Mouse (Mus musculus) stomach, embryonic 14.5 days (tissue): ENCODE data around the gene Garnl3. TPM values are rescaled to one million over a fixed set of nuclear protein-coding genes. Genes with fewer than 3 reads are reported as not detected.
"Not testable (repeated sequence)": the region's sequence is repeated elsewhere in the genome, so short reads cannot be mapped to it uniquely, and the experiment has no call there.

Experiments
- ATAC-seq: fragments of 200-750 bp; cut with Nextera tagmentation; 2 replicates; pipeline ENCODE4 v1.8.0; 2017; ENCODE audit warnings: low read depth, moderate TSS enrichment; ENCODE audit not compliant: insufficient number of reproducible peaks, insufficient read depth, low FRiP score
- H3K27ac ChIP-seq: fragments of 300-500 bp; sonication (generic); 2 replicates; pipeline ENCODE4 v1.5.1; 2014; ENCODE audit warnings: mild to moderate bottlenecking, low read length, moderate library complexity, mixed read lengths
- H3K27me3 ChIP-seq: fragments of 300-500 bp; sonication (generic); 2 replicates; pipeline ENCODE4 v1.6.1; 2014; ENCODE audit warnings: low read length, control low read depth, mixed read lengths; ENCODE audit not compliant: control insufficient read depth, insufficient read depth
- H3K36me3 ChIP-seq: fragments of 300-500 bp; sonication (generic); 2 replicates; pipeline ENCODE4 v1.6.1; 2014; ENCODE audit warnings: mild to moderate bottlenecking, control low read depth, low read length, moderate library complexity, mixed read lengths; ENCODE audit not compliant: control insufficient read depth, insufficient read depth
- H3K4me1 ChIP-seq: fragments of 300-500 bp; sonication (generic); 2 replicates; pipeline ENCODE4 v1.6.1; 2014; ENCODE audit warnings: low read length, control low read depth, mixed read lengths; ENCODE audit not compliant: control insufficient read depth, insufficient read depth
- H3K4me2 ChIP-seq: fragments of 300-500 bp; sonication (generic); replicated peaks from 2 replicates; pipeline ENCODE4 v1.6.1; 2014; ENCODE audit warnings: low read depth, low read length, control low read depth
- H3K4me3 ChIP-seq: fragments of 300-500 bp; sonication (generic); 2 replicates; pipeline ENCODE4 v1.5.1; 2014; ENCODE audit warnings: low read depth, low read length, control low read depth
- H3K9ac ChIP-seq: fragments of 300-500 bp; sonication (generic); replicated peaks from 2 replicates; pipeline ENCODE4 v1.6.1; 2014; ENCODE audit warnings: low read depth, mild to moderate bottlenecking, control low read depth, low read length, moderate library complexity, mixed read lengths
- H3K9me3 ChIP-seq: fragments of 300-500 bp; sonication (generic); 2 replicates; pipeline ENCODE4 v1.6.1; 2016; ENCODE audit warnings: low read depth, low read length, control low read depth; ENCODE audit not compliant: control insufficient read depth
- WGBS: fragments of 180-500 bp; shearing (Covaris S2); extraction: QIAGEN DNeasy Blood & Tissue Kit; methylation state at CpG from one replicate; pipeline ENCODE4 v1.1.7; 2014; 5-methylcytosine and 5-hydroxymethylcytosine counted together
- polyA plus RNA-seq: library from polyadenylated mRNA; unstranded; fragments of >200 nt; fragmentation: Nextera tagmentation; extraction: Ambion mirVana; gene quantifications from 2 replicates; pipeline ENCODE4 v1.2.1, GENCODE M21; 2014

Garnl3 gene
- polyA plus RNA-seq, 1 experiment from 2014 or later, result 22.0 TPM

- not testable (repeated sequence) for H3K9ac ChIP-seq, H3K36me3 ChIP-seq, H3K27me3 ChIP-seq, ATAC-seq, H3K27ac ChIP-seq, H3K9me3 ChIP-seq, H3K4me1 ChIP-seq, H3K4me3 ChIP-seq, H3K4me2 ChIP-seq
- WGBS, result 78% methylated on average over 1 of the region's 1 CpGs
Measured at GRCm38 (mm10) chr2:33090033-33090400, 41.4 kb downstream of the Garnl3 start.

DNA sequence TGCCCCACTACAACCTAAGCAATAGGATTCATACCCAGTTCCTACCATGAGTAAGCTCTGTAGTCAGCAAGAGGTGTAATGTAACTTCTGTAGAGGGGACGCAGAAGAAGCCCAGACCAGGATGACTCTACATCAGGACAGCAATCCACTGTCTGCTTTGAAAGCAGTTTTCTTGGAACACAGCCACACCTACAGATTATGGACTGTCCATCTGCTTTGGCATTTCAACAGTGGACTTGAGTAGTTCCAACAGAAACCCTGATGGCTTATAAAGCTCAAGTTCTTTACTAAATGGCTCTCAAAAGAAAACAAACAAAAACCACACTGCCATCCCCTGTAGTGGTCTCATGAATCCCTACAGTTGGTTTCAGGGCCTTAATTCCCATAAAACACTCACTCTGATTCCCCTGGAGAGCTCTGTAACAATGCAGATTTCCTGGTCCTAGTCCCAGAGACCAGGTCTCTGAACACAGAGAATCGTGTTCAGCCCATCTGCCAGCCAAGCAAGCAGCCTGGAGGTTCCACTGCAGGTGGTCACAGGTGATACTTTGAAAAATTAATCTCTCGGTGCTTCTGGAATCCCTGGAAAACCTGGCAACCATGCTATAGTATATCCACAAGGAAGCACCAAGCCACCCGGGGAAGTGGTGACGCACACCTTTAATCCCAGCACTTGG, 42.0 kb downstream of the Garnl3 start:
- 85% methylated on average over 5 of the region's 5 CpGs for WGBS

GRCm38 (mm10) chr2:33086671-33087363, 44.6 kb downstream of the Garnl3 start:
- H3K27ac ChIP-seq, result no peak overlapping the region
- no peaks in the 10 kb centered on the region for H3K27me3 ChIP-seq
- no peak for ATAC-seq
- H3K9ac ChIP-seq, result no peak overlapping the region
- H3K4me3 ChIP-seq, result no peak overlapping the region
- H3K4me2 ChIP-seq, result no peak overlapping the region
- WGBS, result 74% methylated on average over 7 of the region's 7 CpGs
- no peaks in the 10 kb centered on the region for H3K4me1 ChIP-seq
- H3K9me3 ChIP-seq, result no peaks in the 10 kb centered on the region
- no peaks in the 10 kb centered on the region for H3K36me3 ChIP-seq

More for the DNA sequence above, 42.0 kb downstream of the Garnl3 start:
- Histone ChIP-seq H3K4me2 (no peak overlapping the region), H3K27ac (no peak overlapping the region), H3K4me1 (no peaks in the 10 kb centered on the region), H3K4me3 (no peak overlapping the region), H3K9me3 (no peaks in the 10 kb centered on the region), H3K9ac (no peak overlapping the region), H3K36me3 (no peaks in the 10 kb centered on the region), H3K27me3 (no peaks in the 10 kb centered on the region)
- ATAC-seq, result no peak

DNA sequence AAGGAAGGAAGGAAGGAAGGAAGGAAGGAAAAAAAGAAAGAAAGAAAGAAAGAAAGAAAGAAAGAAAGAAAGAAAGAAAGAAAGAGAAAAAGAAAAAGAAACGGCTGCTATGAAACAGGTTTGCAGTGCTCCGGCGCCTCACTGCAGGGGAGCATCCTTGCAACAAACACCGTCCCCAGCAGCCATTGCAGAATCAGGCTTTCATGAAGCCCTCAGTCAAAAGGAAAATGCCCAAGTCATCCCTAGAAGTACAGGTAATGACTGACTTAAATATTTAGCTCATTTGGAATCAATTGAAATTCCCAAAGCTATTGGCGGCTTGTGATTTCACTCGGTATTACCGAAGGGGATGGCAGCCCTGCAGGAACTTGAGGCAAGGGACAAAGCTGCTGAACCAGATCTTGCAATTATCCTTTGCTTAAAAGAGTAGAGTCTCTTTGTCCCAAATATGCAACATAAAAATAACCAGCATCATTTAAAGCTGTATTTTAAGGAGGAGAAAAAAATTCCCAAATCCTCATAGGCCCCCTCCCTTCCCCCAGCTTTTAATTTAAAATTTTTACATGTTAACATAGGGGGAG, 45.3 kb downstream of the Garnl3 start:
- no peak overlapping the region for H3K27ac ChIP-seq
- H3K9me3 ChIP-seq, result no peaks in the 10 kb centered on the region
- no peak overlapping the region for H3K4me2 ChIP-seq
- H3K36me3 ChIP-seq, result no peaks in the 10 kb centered on the region
- H3K4me1 ChIP-seq, result no peaks in the 10 kb centered on the region
- ATAC-seq, result no peak
- H3K9ac ChIP-seq, result no peak overlapping the region
- WGBS, result 69% methylated on average over 7 of the region's 7 CpGs
- no peak overlapping the region for H3K4me3 ChIP-seq
- no peaks in the 10 kb centered on the region for H3K27me3 ChIP-seq

DNA sequence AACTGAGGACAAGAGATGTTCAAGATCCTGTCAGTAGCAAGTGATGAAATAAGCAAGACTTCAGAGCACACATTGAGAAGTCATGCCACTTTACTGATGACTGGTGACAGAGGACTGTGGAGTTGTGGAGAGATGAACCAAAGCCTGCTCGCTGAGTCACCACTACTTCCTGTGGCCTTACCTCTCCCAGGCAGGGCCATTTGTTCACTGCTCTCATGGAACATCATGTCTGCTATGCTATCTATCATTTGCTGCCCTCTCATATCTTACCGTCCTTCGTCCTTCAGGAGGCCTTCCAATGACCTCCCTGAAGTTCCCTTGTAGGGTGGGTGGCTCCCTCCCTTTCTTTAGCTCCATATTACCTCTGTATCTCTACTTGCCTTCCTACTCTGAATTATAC, 47.2 kb downstream of the Garnl3 start:
- Histone ChIP-seq H3K4me2 (no peak overlapping the region), H3K4me3 (no peak overlapping the region), H3K36me3 (no peaks in the 10 kb centered on the region), H3K27me3 (no peaks in the 10 kb centered on the region), H3K27ac (no peak overlapping the region), H3K4me1 (no peaks in the 10 kb centered on the region), H3K9me3 (no peaks in the 10 kb centered on the region), H3K9ac (no peak overlapping the region)
- ATAC-seq, result no peak
- 82% methylated on average over 3 of the region's 3 CpGs for WGBS

DNA sequence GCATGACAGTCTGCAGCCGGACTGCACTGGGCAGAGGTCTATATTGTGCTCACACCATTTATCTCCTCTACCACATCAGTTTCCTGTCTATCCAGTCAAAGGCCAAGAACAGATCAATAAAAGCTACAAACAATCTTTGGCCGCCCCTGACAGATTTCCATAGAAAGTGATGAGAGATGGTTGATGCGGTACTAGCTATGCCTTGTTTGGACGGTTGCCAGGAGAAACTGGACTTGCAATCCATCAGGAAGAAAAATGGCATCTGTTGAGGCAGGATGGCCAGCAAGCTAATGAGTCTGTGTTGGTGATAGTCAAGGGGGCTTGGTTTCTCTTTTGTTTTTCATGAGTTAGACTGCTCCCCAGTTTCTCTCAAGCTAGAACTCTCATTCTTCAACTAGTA, 51.3 kb downstream of the Garnl3 start:
- no peak for ATAC-seq

DNA sequence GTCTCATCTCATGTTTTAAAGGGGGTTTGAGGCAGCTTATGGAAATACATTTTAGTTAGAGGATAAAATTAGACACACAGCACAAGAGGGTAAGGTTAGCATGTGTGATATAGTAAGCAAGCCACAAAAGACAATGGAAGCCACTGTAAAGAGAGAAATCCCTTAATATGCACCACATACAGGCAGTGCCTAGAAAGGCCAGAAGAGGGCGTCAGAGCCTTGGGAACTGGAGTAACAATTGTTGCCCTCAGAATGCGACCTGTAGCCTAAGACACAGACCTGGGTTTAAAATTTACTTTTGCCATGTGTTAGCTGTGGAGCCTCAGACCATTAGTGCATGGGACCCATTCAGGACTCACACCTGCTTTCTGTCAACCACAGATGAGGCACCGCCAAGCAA, 54.2 kb downstream of the Garnl3 start:
- Histone ChIP-seq H3K36me3 (no peaks in the 10 kb centered on the region), H3K27me3 (no peaks in the 10 kb centered on the region), H3K4me3 (no peak overlapping the region), H3K27ac (no peak overlapping the region), H3K4me2 (no peak overlapping the region), H3K9me3 (no peaks in the 10 kb centered on the region), H3K9ac (no peak overlapping the region), H3K4me1 (no peaks in the 10 kb centered on the region)
- no peak for ATAC-seq
- WGBS, result 25% methylated on average over 3 of the region's 3 CpGs

More for the DNA sequence above, 51.3 kb downstream of the Garnl3 start:
- H3K9ac ChIP-seq, result no peak overlapping the region
- H3K9me3 ChIP-seq, result no peaks in the 10 kb centered on the region
- H3K4me2 ChIP-seq, result no peak overlapping the region
- H3K4me3 ChIP-seq, result no peak overlapping the region
- 14% methylated on average over 4 of the region's 4 CpGs for WGBS
- no peaks in the 10 kb centered on the region for H3K36me3 ChIP-seq
- H3K27ac ChIP-seq, result no peak overlapping the region
- H3K4me1 ChIP-seq, result no peaks in the 10 kb centered on the region
- no peaks in the 10 kb centered on the region for H3K27me3 ChIP-seq

DNA sequence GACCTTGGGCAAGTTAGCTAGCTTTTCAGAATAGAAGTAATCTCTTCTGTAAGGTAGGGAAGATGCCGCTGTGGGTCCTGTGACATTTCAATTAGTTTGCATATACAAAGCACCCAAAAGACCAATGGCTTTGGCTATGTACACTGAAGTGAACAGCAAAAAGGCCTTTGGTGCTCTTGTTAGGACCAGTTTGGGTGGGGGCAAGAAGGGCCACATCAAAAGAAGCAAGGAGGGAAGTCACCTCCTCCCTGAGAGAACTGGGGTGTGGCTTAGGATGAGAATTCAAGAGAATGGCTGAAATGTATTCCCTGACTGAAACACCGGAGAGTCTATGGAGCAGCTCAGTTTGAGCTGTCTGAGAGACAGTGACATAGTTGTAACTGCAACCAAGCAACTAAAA, 56.5 kb downstream of the Garnl3 start:
- Histone ChIP-seq H3K4me1 (0 out of 2 replicates have a peak, but pooled peaks cover 4% of the 10 kb centered on the region), H3K27ac (no peak overlapping the region), H3K36me3 (no peaks in the 10 kb centered on the region), H3K9ac (no peak overlapping the region), H3K4me2 (no peak overlapping the region), H3K27me3 (no peaks in the 10 kb centered on the region), H3K9me3 (no peaks in the 10 kb centered on the region), H3K4me3 (no peak overlapping the region)
- WGBS, result 62% methylated on average over 2 of the region's 2 CpGs
- ATAC-seq, result no peak
